Mouse (Mus musculus) lung, postnatal 0 days (tissue): ENCODE data around the gene Mllt10. TPM values are rescaled to one million over a fixed set of nuclear protein-coding genes. Genes with fewer than 3 reads are reported as not detected.

Experiments
- ATAC-seq: fragments of 200-750 bp; cut with Nextera tagmentation; 2 replicates; pipeline ENCODE4 v1.8.0; 2017; ENCODE audit warnings: moderate library complexity
- DNase-seq: peaks from one replicate; pipeline ENCODE4 v3.0.0-alpha.2; 2016; ENCODE audit warnings: low spot score
- H3K27ac ChIP-seq: fragments of 300-500 bp; sonication (generic); 2 replicates; pipeline ENCODE4 v1.5.1; 2014; ENCODE audit warnings: antibody characterized with exemption, mild to moderate bottlenecking, low read length, mixed read lengths
- H3K27me3 ChIP-seq: fragments of 300-500 bp; sonication (generic); replicated peaks from 2 replicates; pipeline ENCODE4 v1.6.1; 2014; ENCODE audit warnings: low read length, mixed read lengths; ENCODE audit not compliant: insufficient read depth
- H3K36me3 ChIP-seq: fragments of 300-500 bp; sonication (generic); 2 replicates; pipeline ENCODE4 v1.6.1; 2014; ENCODE audit warnings: low read length, mixed read lengths; ENCODE audit not compliant: insufficient read depth
- H3K4me1 ChIP-seq: fragments of 300-500 bp; sonication (generic); 2 replicates; pipeline ENCODE4 v1.6.1; 2014; ENCODE audit warnings: antibody characterized with exemption, low read depth, low read length, mixed read lengths; ENCODE audit not compliant: insufficient read depth
- H3K4me2 ChIP-seq: fragments of 300-500 bp; sonication (generic); replicated peaks from 2 replicates; pipeline ENCODE4 v1.6.1; 2014; ENCODE audit warnings: low read depth, mild to moderate bottlenecking, low read length, moderate library complexity, mixed read lengths
- H3K4me3 ChIP-seq: fragments of 300-500 bp; sonication (generic); 2 replicates; pipeline ENCODE4 v1.5.1; 2014; ENCODE audit warnings: low read depth, low read length
- H3K9ac ChIP-seq: fragments of 300-500 bp; sonication (generic); replicated peaks from 2 replicates; pipeline ENCODE4 v1.6.1; 2014; ENCODE audit warnings: low read depth, mild to moderate bottlenecking
- H3K9me3 ChIP-seq: fragments of 300-500 bp; sonication (generic); 2 replicates; pipeline ENCODE4 v1.6.1; 2016; ENCODE audit warnings: low read length, mixed read lengths
- CTCF ChIP-seq: IDR thresholded peaks from 2 replicates; pipeline ENCODE4 v1.5.1; 2016; ENCODE audit warnings: antibody characterized with exemption, mild to moderate bottlenecking
- EP300 ChIP-seq: IDR thresholded peaks from 2 replicates; pipeline ENCODE4 v1.6.1; 2016; ENCODE audit warnings: antibody characterized with exemption, mild to moderate bottlenecking, control low read depth
- WGBS: fragments of 180-500 bp; shearing (Covaris S2); extraction: QIAGEN DNeasy Blood & Tissue Kit; methylation state at CpG from one replicate; pipeline ENCODE4 v1.1.7; 2014; 5-methylcytosine and 5-hydroxymethylcytosine counted together
- polyA plus RNA-seq: library from polyadenylated mRNA; unstranded; fragments of >200 nt; fragmentation: Nextera tagmentation; extraction: Ambion mirVana; gene quantifications from 2 replicates; pipeline ENCODE4 v1.2.1, GENCODE M21; 2015

Mllt10 gene
- polyA plus RNA-seq, 1 experiment from 2014 or later, result 35.1 TPM

DNA sequence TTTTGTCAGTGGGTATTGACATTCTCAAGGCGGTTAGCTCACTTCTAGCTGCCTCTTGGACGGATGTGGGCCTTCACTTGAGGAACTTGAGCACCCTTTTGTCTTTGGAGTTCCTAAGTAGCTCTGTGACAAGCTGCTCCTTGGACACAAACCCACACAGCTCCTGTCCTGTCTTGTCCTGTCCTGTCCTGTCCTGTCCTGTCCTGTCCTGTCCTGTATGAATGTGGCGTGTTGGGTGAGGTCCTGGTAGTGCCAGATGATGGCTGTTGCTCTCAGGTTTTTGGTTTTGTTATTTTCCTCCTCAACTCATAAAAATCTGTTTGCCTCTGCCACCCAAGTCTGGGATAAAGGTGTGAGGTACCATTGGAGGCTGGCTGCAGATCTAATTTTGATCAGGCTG is 61.4 kb downstream of the Mllt10 start:
- WGBS, result 78% methylated on average over 3 of the region's 3 CpGs
- Histone ChIP-seq H3K27ac (no peak overlapping the region), H3K4me1 (no peaks in the 10 kb centered on the region)

DNA sequence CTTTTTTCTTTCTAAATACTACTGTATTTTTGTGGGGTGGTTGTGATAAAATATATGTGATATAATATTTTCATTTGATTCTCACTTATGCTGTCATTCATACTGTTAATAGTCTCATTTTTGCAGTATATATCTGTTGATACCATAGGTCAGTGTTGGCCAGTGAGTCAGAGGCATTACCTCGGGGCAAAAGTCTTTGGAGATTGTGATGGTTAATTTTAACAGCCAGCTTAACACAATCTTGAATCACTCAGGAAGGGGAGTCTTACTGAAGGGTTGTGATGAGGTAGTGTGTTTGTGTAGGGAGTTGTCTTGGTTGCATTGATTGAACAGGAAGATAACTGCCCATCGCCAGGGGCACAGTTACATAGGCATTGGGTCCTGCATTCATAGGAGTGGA is 83.1 kb downstream of the Mllt10 start:
- DNase-seq, result no peak
- no peak overlapping the region for H3K4me3 ChIP-seq
- ATAC-seq, result no peak
- no peaks in the 10 kb centered on the region for H3K9me3 ChIP-seq
- no peak overlapping the region for H3K27ac ChIP-seq
- peaks cover 6% of the 10 kb centered on the region; the same call in 1 of the 2 replicates for H3K36me3 ChIP-seq
- H3K27me3 ChIP-seq, result no peaks in the 10 kb centered on the region
- WGBS, result 88% methylated on average over 2 of the region's 2 CpGs
- H3K4me2 ChIP-seq, result no peak overlapping the region
- no peaks in the 10 kb centered on the region for H3K4me1 ChIP-seq
- no peak overlapping the region for H3K9ac ChIP-seq
- TF ChIP-seq EP300 (no peak), CTCF (no peak)

More for the DNA sequence above, 61.4 kb downstream of the Mllt10 start:
- ATAC-seq (no peak), DNase-seq (no peak)
- Histone ChIP-seq H3K27me3 (no peaks in the 10 kb centered on the region), H3K4me2 (no peak overlapping the region), H3K36me3 (no peaks in the 10 kb centered on the region), H3K9me3 (no peaks in the 10 kb centered on the region), H3K9ac (no peak overlapping the region), H3K4me3 (no peak overlapping the region)
- TF ChIP-seq CTCF, result no peak
- TF ChIP-seq EP300, result no peak

DNA sequence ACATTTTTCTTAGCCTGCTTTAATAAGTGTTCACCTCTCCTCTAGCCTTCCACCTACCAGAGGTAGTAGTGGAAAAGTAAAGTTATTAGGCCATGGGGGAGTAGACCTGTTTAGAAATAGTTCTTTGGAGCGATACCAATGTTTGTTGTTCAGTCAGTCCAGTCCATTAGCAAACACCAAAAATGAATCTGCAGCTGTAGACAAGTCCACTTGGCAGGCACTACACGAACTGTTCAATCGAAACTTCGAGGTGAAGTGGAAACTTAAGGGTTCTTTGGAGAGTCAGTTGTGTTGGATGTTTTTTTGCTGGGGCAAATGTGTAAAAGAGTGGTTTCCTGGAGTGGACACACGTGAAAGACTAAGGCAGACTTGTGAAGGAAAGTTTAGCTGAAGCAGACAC is 84.6 kb downstream of the Mllt10 start:
- Histone ChIP-seq H3K27me3 (no peaks in the 10 kb centered on the region), H3K9me3 (no peaks in the 10 kb centered on the region), H3K27ac (no peak overlapping the region), H3K4me1 (no peaks in the 10 kb centered on the region), H3K4me3 (no peak overlapping the region), H3K9ac (no peak overlapping the region), H3K4me2 (no peak overlapping the region), H3K36me3 (peaks cover 6% of the 10 kb centered on the region; the same call in 1 of the 2 replicates)
- TF ChIP-seq CTCF, result no peak
- TF ChIP-seq EP300, result peak; percentile 79
- WGBS, result 66% methylated on average over 5 of the region's 5 CpGs
- peak; percentile 86 for DNase-seq
- peak; percentile 92 for ATAC-seq

DNA sequence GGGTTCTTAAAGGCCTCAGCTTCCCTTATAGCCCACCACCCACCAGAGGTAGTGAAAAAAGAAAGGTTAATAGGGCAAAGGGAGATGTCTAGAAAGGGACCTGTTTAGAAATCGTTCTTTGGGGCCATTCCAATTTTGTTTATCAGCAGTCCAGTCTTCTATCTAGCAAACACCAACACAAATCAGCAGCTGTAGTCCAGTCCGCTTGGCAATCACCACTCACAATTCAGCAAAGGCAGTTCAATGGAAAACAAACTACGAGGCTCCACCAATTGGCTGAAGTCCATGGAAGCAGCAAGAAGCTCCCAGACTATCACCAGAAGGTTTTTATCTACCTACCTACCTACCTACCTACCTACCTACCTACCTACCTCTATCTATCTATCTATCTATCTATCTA is 101.1 kb downstream of the Mllt10 start:
- H3K27ac ChIP-seq, result no peak overlapping the region
- ATAC-seq (no peak), DNase-seq (no peak)
- no peak overlapping the region for H3K4me2 ChIP-seq
- TF ChIP-seq EP300 (no peak), CTCF (no peak)
- H3K9me3 ChIP-seq, result no peaks in the 10 kb centered on the region
- 89% methylated on average over 3 of the region's 3 CpGs for WGBS
- H3K4me3 ChIP-seq, result no peak overlapping the region
- no peaks in the 10 kb centered on the region for H3K36me3 ChIP-seq
- H3K4me1 ChIP-seq, result no peaks in the 10 kb centered on the region
- no peaks in the 10 kb centered on the region for H3K27me3 ChIP-seq
- no peak overlapping the region for H3K9ac ChIP-seq

DNA sequence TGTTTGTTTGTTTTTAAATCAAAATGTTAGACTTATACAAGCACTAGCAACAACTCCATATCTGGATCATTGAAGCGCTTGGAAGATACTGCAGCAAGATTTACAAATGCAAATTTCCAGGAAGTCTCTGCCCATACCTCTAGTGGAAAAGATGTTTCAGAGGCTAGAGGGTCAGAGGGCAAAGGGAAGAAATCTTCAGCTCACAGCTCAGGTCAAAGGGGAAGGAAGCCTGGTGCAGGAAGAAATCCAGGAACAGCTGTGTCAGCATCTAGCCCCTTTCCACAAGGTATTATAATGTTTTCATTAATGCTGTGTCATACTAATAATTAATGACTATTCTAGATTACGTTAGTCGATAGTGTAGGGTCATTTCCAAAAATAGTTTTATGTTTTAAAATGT is 104.4 kb downstream of the Mllt10 start:
- Histone ChIP-seq H3K9me3 (no peaks in the 10 kb centered on the region), H3K4me1 (no peaks in the 10 kb centered on the region), H3K27ac (no peak overlapping the region), H3K36me3 (peaks cover 9% of the 10 kb centered on the region; the same call in 1 of the 2 replicates), H3K9ac (no peak overlapping the region), H3K27me3 (no peaks in the 10 kb centered on the region), H3K4me2 (no peak overlapping the region), H3K4me3 (no peak overlapping the region)
- ATAC-seq (no peak), DNase-seq (no peak)
- 68% methylated on average over 3 of the region's 3 CpGs for WGBS
- no peak for TF ChIP-seq CTCF
- TF ChIP-seq EP300, result no peak

DNA sequence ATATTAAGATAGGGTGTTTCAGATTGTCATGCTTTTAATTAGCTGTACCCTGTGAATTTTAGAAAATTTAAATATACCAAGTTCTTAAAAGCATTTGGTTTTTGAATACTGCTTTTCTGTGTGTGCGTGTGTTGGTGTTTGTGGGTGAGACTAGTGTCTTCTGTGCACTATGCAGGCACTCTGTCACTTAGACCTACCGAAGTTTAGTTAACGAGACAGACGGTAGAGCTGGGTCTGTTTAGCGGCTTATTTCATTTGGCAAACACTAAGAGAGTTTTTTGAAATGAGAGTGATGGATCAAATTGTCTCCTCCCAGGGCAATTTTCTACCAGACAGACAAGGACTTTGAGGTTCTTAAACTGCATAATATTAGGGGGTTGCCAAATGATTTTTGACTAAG is 106.0 kb downstream of the Mllt10 start:
- no peak overlapping the region for H3K4me3 ChIP-seq
- no peak overlapping the region for H3K9ac ChIP-seq
- DNase-seq, result no peak
- no peaks in the 10 kb centered on the region for H3K27me3 ChIP-seq
- TF ChIP-seq EP300 (no peak), CTCF (no peak)
- H3K4me2 ChIP-seq, result no peak overlapping the region
- no peak for ATAC-seq
- no peak overlapping the region for H3K27ac ChIP-seq
- peaks cover 9% of the 10 kb centered on the region; the same call in 1 of the 2 replicates for H3K36me3 ChIP-seq
- no peaks in the 10 kb centered on the region for H3K4me1 ChIP-seq
- H3K9me3 ChIP-seq, result no peaks in the 10 kb centered on the region
- 88% methylated on average over 5 of the region's 5 CpGs for WGBS

DNA sequence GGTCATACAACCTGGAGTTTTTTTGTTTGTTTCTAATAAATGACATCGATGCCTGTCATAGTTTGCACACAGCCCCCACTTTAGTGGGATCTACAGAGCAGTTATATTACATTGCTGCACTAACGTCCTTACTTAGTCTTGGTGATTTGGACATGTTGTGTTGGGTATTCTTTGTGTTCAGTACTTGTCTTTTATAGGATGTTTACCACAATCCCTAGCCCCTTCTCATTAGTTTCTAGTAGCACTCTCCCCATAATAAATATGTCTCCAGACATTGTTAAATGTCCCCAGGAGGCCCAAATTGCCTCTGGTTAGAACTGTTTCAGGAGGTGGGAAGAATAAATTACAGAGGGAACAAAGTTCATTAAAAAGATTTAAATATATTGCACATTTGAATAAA is 110.5 kb downstream of the Mllt10 start:
- no peak overlapping the region for H3K27ac ChIP-seq
- TF ChIP-seq CTCF, result no peak
- TF ChIP-seq EP300, result no peak
- no peaks in the 10 kb centered on the region for H3K4me1 ChIP-seq
- ATAC-seq (no peak), DNase-seq (no peak)
- no peak overlapping the region for H3K4me3 ChIP-seq
- H3K9me3 ChIP-seq, result no peaks in the 10 kb centered on the region
- H3K36me3 ChIP-seq, result peaks cover 12% of the 10 kb centered on the region; the same call in 1 of the 2 replicates
- H3K27me3 ChIP-seq, result no peaks in the 10 kb centered on the region
- H3K4me2 ChIP-seq, result no peak overlapping the region
- H3K9ac ChIP-seq, result no peak overlapping the region
- WGBS, result 85% methylated on average over 2 of the region's 2 CpGs
